Mouse (Mus musculus) MEL (cell line): ENCODE results near the gene Serinc3.

ENCODE experiments used
- CTCF ChIP-seq, 3 experiments: IDR thresholded peaks in 2 of 3; conservative IDR thresholded peaks in 1 of 3; 2 replicates each; pipeline ENCODE4 v1.5.1; 2011 to 2012; ENCODE audit warnings: low read length in 3 of 3, low read depth in 2 of 3, mild to moderate bottlenecking in 2 of 3, improper control_type of control experiment in 1 of 3, inconsistent platforms in 1 of 3, mixed read lengths in 1 of 3, moderate library complexity in 1 of 3; ENCODE audit not compliant: control insufficient read depth in 1 of 3, insufficient read depth in 1 of 3, poor library complexity in 1 of 3, severe bottlenecking in 1 of 3
- POLR2A ChIP-seq, 2 experiments: IDR thresholded peaks; 2 replicates each; pipeline ENCODE4 v1.6.1; 2011 to 2012; ENCODE audit warnings: low read length in 2 of 2, mild to moderate bottlenecking in 2 of 2, control low read depth in 1 of 2, improper control_type of control experiment in 1 of 2, low read depth in 1 of 2, moderate library complexity in 1 of 2; ENCODE audit not compliant: control insufficient read depth in 1 of 2, insufficient read depth in 1 of 2, poor library complexity in 1 of 2

GRCm38 (mm10) chr2:163577986-163578385, 66.9 kb downstream of the Serinc3 start:
- TF ChIP-seq CTCF (IDR thresholded peaks at IDR 0.05 in 2 of 3, conservative IDR thresholded peaks at IDR 0.05 in 1 of 3; ENCODE audit: control insufficient read depth in 1 of 3, insufficient read depth in 1 of 3, low read depth in 2 of 3, low read length in 3 of 3, poor library complexity in 1 of 3, severe bottlenecking in 1 of 3): no peak
- TF ChIP-seq POLR2A (IDR thresholded peaks at IDR 0.05; ENCODE audit: control insufficient read depth in 1 of 2, insufficient read depth in 1 of 2, low read depth in 1 of 2, low read length in 2 of 2, poor library complexity in 1 of 2): no peak
